Mouse (Mus musculus) splenic B cell, adult 2 months (primary cell): ENCODE data around the gene Erg.

Experiments used
- DNase-seq: peaks from one replicate; pipeline ENCODE4 v3.0.0-alpha.2; 2011; ENCODE audit warnings: low read depth, low spot score
- H3K27me3 ChIP-seq: 2 replicates; pipeline ENCODE4 v1.6.1; 2012; ENCODE audit warnings: mild to moderate bottlenecking, low read length, moderate library complexity, mixed read lengths; ENCODE audit not compliant: control insufficient read depth, poor library complexity, insufficient read depth, severe bottlenecking
- H3K36me3 ChIP-seq: 2 replicates; pipeline ENCODE4 v1.6.1; 2012; ENCODE audit warnings: mild to moderate bottlenecking, low read length, moderate library complexity, mixed read lengths; ENCODE audit not compliant: control insufficient read depth, poor library complexity, insufficient read depth, severe bottlenecking

Gene Erg

DNA sequence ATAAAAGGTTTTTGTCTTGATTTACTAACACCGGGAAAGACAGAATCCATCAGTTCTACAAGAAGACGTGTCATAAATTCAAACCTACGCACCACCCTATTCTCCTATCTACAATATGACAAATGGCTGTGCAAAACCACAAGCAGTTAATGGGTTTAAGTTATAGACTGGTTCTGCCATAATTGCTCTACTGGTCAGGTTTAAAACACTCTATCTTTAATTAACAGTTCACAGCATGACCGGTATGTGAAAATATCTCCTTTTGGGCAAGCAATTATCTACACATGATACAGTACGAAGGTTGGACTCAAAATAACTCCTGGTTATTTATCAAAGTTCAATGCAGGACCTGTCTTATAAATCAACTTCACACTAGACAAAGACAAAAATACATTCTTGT is 107.8 kb downstream of the Erg start:
- no peak for DNase-seq
- Histone ChIP-seq H3K27me3 (no peaks in the 10 kb centered on the region), H3K36me3 (no peaks in the 10 kb centered on the region)

DNA sequence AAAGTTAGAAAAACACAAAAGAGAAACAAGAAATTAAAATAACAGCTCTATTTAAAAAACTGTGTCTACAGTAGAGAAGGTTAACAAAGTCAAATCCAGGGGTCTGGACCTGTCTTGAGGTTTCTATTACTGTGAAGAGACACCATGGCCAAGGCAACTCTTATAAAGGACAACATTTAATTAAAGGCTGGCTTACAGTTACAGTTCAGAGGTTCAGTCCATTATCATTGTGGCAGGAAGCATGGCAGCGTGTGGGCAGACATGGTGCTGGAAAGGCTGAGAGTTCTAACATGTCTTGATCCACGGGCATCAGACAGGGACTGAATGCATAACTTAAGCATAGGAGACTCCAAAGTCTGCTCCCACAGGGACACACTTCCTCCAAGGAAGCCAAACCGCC is 111.4 kb downstream of the Erg start:
- Histone ChIP-seq H3K27me3 (no peaks in the 10 kb centered on the region), H3K36me3 (no peaks in the 10 kb centered on the region)
- DNase-seq = no peak

- DNase-seq = no peak
- Histone ChIP-seq H3K27me3 (no peaks in the 10 kb centered on the region), H3K36me3 (no peaks in the 10 kb centered on the region)
These were observed 112.4 kb downstream of the Erg start for GRCm38 (mm10) chr16:95473946-95474345.

DNA sequence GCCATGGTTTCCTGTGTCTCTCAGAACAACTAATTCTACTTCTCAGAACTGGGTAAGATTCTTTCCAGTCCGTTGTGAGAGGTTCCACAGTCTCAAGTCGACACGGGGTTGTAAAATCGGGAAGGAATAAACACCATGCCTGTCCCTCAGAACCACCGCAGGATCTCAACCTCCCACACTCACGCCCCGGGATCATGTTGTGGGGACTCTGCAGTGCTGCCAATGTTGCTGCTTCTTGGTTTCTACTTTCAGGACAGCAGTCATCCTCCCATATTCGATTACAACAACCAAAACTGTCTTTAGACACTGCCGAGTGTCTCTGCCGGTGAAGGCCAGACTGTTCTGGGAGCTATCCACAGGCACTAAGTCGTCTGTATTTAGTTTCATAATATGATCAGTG is 113.6 kb downstream of the Erg start:
- DNase-seq = no peak
- no peaks in the 10 kb centered on the region for H3K36me3 ChIP-seq
- H3K27me3 ChIP-seq = no peaks in the 10 kb centered on the region

DNA sequence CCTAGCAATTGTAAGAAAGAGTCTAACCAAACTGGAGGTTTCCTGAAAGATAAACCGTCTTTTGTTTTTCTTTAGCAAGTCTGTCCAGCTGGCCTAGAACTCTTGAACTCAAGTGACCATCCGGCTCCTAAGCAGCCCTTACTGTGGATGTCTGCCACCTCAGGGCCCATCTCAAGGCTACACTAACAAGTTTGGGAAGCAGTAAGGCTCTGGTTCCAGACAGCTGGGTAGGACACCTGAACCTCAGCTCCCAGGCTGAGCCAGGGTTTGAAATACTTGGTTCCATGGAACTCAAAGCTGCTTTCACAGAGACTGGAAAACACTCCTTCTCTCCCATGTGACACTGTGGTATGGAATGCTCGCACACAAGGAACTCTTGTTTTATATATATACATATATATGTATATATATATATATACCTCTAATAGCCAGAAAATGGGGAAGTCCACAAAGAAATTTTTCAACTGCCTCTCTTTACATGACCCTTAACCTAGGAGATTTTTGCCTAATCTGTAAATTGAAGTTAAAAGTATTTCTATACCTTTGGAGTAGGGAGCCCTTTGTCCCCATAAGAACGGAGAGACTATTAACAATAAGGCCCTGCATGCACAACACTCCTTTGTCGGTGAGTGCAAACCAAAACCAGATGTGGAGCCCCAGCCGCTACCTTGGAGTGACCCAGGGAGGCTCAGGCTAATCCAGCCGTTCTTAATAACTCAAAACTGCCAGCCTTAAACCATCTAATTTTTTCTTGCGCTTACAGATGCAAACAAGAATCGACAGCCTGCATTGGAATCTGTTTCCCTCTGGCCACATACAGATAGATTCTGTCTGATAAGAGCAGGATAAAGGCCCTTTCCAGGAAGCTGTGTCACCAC is 116.9 kb downstream of the Erg start:
- H3K27me3 ChIP-seq = no peaks in the 10 kb centered on the region
- DNase-seq = no peak
- no peaks in the 10 kb centered on the region for H3K36me3 ChIP-seq

DNA sequence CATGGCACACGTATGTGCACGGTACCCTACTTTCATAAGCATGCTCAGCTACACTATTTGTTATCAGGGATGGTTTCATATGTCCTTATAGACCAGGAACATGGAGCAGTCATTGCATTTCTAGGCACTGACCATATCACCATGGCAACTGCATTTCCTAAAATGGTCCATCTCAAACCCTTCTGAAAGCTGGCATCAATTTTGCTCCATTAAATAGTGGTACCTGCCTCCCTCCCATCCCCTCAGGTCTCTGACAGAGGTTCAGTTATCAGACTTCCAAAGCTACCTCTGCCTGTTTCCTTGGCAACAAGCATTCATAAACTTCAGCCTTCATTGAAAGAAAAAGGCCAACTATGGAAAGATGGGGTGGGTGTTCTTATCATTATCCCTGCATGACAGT is 118.5 kb downstream of the Erg start:
- DNase-seq = no peak
- H3K27me3 ChIP-seq = no peaks in the 10 kb centered on the region
- H3K36me3 ChIP-seq = no peaks in the 10 kb centered on the region

GRCm38 (mm10) chr16:95466548-95466947 is 119.8 kb downstream of the Erg start:
- Histone ChIP-seq H3K36me3 (no peaks in the 10 kb centered on the region), H3K27me3 (no peaks in the 10 kb centered on the region)
- DNase-seq = no peak

DNA sequence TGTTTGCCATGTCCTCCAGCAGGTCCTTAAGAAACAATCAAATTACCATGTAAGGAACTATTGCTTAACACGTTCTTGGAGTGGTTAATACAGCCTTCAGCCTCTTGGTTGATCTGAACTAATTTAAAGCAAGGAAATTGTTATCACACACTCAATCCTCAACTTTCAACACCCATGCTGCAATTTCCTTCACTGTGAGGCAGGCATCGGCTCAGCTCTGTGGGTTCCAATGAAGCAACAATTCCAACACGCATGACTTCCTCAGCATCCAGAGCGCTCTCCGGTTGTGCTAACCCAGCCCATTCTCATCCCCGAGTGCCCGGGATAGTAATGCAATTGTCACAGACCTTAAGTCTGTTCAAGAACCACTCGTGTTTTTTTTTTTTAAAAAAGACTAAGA is 121.8 kb downstream of the Erg start:
- Histone ChIP-seq H3K36me3 (no peaks in the 10 kb centered on the region), H3K27me3 (no peaks in the 10 kb centered on the region)
- no peak for DNase-seq

- H3K27me3 ChIP-seq = 0 out of 2 replicates have a peak, but pooled peaks cover under 1% of the 10 kb centered on the region
- DNase-seq = no peak
These were observed 122.6 kb downstream of the Erg start for GRCm38 (mm10) chr16:95463796-95464195.

GRCm38 (mm10) chr16:95461941-95462340 is 124.5 kb downstream of the Erg start:
- no peak for DNase-seq
- H3K27me3 ChIP-seq = 0 out of 2 replicates have a peak, but pooled peaks cover 3% of the 10 kb centered on the region
- H3K36me3 ChIP-seq = no peaks in the 10 kb centered on the region

More at GRCm38 (mm10) chr16:95463796-95464195, 122.6 kb downstream of the Erg start:
- H3K36me3 ChIP-seq = no peaks in the 10 kb centered on the region

GRCm38 (mm10) chr16:95460336-95460735 is 126.1 kb downstream of the Erg start:
- DNase-seq = no peak
- 0 out of 2 replicates have a peak, but pooled peaks cover 3% of the 10 kb centered on the region for H3K27me3 ChIP-seq
- H3K36me3 ChIP-seq = no peaks in the 10 kb centered on the region

DNA sequence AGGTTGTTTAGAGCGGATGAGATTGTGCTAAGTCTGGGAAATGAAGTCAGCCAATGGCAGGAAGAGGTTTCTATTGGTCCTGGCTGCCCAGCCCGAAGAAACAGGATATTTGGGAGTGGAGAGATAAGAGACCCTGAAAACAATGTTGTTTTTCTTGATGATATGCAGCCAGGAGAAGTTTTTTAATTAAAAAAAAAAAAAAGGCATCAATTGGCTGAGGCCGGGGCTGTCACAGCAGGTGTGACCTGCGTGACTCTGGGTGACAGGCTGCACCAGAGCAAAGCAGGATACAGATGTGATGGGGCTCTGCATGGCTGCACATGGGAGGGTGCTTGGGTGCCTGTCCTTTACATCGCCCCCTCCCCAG is 127.1 kb downstream of the Erg start:
- H3K36me3 ChIP-seq = no peaks in the 10 kb centered on the region
- no peak for DNase-seq
- 0 out of 2 replicates have a peak, but pooled peaks cover 3% of the 10 kb centered on the region for H3K27me3 ChIP-seq

DNA sequence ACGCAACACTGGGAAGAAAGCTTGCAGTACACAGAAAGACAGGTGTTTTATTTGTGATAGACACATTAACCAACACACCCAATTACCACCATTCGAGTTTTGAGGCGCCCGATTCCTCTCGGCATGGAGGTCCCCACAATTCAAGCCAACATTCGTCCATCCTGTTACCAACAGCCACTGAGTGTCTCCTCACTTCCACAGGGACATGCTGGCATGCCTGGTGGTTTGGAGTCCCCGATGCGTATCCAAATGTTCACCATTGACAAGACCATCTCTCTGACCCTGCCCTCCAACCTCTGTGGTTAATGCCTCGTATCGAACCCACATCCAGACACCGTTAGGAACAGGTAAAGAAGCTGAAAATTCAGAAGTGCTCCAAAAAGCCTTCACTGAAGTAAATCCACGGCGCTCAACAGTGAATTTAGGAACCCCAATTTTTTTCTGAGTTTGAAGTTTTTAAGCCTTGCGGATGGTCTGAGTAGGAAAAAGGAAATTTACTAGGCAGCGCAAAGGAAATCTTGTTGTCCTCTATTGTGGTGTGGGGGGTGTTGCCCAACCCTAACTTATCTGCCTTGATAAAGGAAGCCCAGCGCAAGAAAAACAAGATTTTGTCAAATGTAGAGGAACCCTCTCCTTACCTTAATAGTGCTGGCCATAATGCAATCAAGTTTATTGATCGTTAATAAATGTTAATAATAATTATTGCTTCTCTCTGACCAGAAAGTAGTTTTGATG is 127.6 kb downstream of the Erg start:
- Histone ChIP-seq H3K36me3 (no peaks in the 10 kb centered on the region), H3K27me3 (0 out of 2 replicates have a peak, but pooled peaks cover 3% of the 10 kb centered on the region)
- peak; percentile 31 for DNase-seq

DNA sequence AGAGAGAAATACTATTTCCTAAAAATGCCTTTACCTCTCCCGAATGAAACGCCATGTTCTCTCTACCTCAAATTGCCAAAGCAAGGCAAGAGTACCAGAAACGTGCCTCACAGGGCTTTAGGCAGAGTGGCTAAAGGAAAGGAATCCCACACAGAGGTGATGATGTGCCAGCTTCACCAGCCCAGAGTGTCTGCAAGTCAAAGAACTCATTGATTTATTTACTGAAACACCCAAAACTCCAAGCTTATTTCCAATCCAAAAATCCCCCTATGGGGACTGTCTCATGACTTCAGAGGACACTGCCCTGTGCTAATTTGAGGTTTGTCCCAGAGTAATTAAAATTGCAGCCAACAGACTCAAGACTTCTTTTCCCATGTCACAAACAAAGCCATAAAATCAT is 129.4 kb downstream of the Erg start:
- H3K36me3 ChIP-seq = no peaks in the 10 kb centered on the region
- H3K27me3 ChIP-seq = 0 out of 2 replicates have a peak, but pooled peaks cover 3% of the 10 kb centered on the region
- no peak for DNase-seq

DNA sequence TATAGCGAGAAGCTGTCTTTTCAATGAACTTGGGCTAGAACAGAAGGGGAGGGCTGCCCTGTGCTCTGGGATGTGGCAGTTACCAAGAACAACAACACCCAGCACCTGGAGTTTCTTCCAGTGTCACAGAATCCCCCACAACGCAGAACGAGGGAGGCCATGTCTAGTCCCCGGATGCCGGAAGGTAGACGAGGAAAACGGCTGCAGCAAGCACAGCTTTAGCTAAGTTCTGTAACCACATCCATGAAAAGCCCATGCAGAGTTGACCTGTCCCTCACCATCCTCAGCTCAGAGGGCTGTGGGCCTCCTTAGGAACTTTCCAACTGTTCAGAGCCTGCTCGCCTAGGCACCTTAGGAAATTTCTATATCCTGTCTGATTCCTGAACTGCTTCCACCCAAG is 130.5 kb downstream of the Erg start:
- no peak for DNase-seq
- H3K36me3 ChIP-seq = no peaks in the 10 kb centered on the region
- H3K27me3 ChIP-seq = 0 out of 2 replicates have a peak, but pooled peaks cover 3% of the 10 kb centered on the region
